Mouse (Mus musculus) central nervous system, embryonic 11.5 days (tissue): Measurements from ENCODE around the gene Gm20219. TPM values are rescaled to one million over a fixed set of nuclear protein-coding genes. Genes with fewer than 3 reads are reported as not detected.

Source experiments
- polyA plus RNA-seq: library from polyadenylated mRNA; depleted of rRNA; stranded (reverse); fragments of >200 nt; gene quantifications from 2 replicates; pipeline ENCODE4 v1.2.3, GENCODE M21; 2012; rRNA removed

The Gm20219 gene
- 1.8 and 2.0 TPM in 2 replicates for polyA plus RNA-seq

GRCm38 (mm10) chr17:56554122-56554551, at the start of gene Gm20219:
Gene Gm20219 (minus strand): TSS chr17:56554387.

GRCm38 (mm10) chr17:56584257-56585130, 30.3 kb upstream of the Gm20219 start, which contains the start of the genes Safb2 and Safb:
Gene Safb2 (minus strand): TSS chr17:56584585.
Gene Safb (plus strand): TSS chr17:56584825.

DNA sequence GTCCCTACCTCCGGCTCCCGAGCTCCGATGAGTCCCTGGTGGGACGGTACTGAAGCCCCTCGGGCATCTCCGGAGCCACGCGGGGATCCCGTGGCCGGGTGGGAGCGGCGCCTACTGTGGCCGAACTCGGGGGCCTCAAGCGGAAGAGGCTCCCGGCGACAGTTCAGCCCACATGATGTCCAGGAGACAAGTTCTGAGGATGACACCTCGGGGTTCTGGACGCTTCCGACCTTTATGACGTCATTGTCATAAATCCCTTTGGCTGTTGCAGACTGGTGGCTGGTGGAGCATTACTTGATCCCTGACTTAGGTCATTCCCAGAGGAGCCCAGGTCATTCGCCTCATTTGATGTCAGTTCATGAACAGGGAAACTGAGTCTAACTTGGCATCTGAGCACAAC, 41.9 kb downstream of the Gm20219 start, which contains the start of gene Znrf4:
Gene Znrf4 (minus strand): TSS at position 122 of the 400 bp plus-strand sequence.

Other genes starting within 250 kb of the Gm20219 start
- gene Kdm4b, start 228.3 kb downstream of the Gm20219 start, polyA plus RNA-seq, result 36.0 and 42.0 TPM in 2 replicates
- gene Ptprs, start 77.9 kb downstream of the Gm20219 start, polyA plus RNA-seq, result 558 and 686 TPM in 2 replicates
- not detected in 2 replicates for gene Znrf4, start 42.0 kb downstream of the Gm20219 start, polyA plus RNA-seq
- 148 and 517 TPM in 2 replicates for gene Safb2, start 30.2 kb upstream of the Gm20219 start, polyA plus RNA-seq
- 177 and 374 TPM in 2 replicates for gene Safb, start 30.4 kb upstream of the Gm20219 start, polyA plus RNA-seq
- 82.8 and 133 TPM in 2 replicates for gene 2410015M20Rik, start 55.4 kb upstream of the Gm20219 start, polyA plus RNA-seq
- gene Rpl36, start 59.0 kb upstream of the Gm20219 start, polyA plus RNA-seq, result 2,072 and 2,507 TPM in 2 replicates
- gene Lonp1, start 72.5 kb upstream of the Gm20219 start, polyA plus RNA-seq, result 75.5 and 88.4 TPM in 2 replicates
- 0.98 and 1.3 TPM in 2 replicates for gene Catsperd, start 73.8 kb upstream of the Gm20219 start, polyA plus RNA-seq
- 132 and 154 TPM in 2 replicates for gene Ranbp3, start 118.9 kb upstream of the Gm20219 start, polyA plus RNA-seq
- gene Ndufa11, start 163.4 kb upstream of the Gm20219 start, polyA plus RNA-seq, result 147 and 215 TPM in 2 replicates
- gene Vmac, start 163.6 kb upstream of the Gm20219 start, polyA plus RNA-seq, result 11.3 and 14.1 TPM in 2 replicates
- 6.7 and 11.9 TPM in 2 replicates for gene Nrtn, start 203.1 kb upstream of the Gm20219 start, polyA plus RNA-seq
- 71.6 and 85.6 TPM in 2 replicates for gene Dus3l, start 210.4 kb upstream of the Gm20219 start, polyA plus RNA-seq
- gene Prr22, start 215.9 kb upstream of the Gm20219 start, polyA plus RNA-seq, result 3.1 and 3.6 TPM in 2 replicates